Mouse (Mus musculus) neutrophil, adult 5-6 weeks (primary cell): ENCODE results near the gene Gm21994. TPM values are rescaled to one million over a fixed set of nuclear protein-coding genes. Genes with fewer than 3 reads are reported as not detected.
A peak's percentile ranks its signal among the peaks of the same experiment; 100 is the strongest.
"Not testable (repeated sequence)": the region's sequence is repeated elsewhere in the genome, so short reads cannot be mapped to it uniquely, and the experiment has no call there.

ENCODE experiments used
- ATAC-seq: fragments of 151-379, 151-347 bp; 2 replicates; pipeline ENCODE4 v1.8.0; 2017; ENCODE audit warnings: mild to moderate bottlenecking, moderate TSS enrichment; ENCODE audit not compliant: insufficient number of reproducible peaks, poor library complexity, low FRiP score, severe bottlenecking; ENCODE audit errors: extremely low read depth
- total RNA-seq: library from RNA; stranded (forward); fragments of 200-1000 nt; gene quantifications from 2 replicates; pipeline ENCODE4 v1.2.3, GENCODE M21; 2017

Gene Gm21994
- total RNA-seq = 7.9 and 15.8 TPM in 2 replicates

- not testable (repeated sequence) for ATAC-seq
Measured at GRCm38 (mm10) chr2:150255491-150255890, at the start of gene Gm21994. Gene Gm21994, minus strand, starts transcription at chr2:150255591.

- no peak for ATAC-seq
Measured at GRCm38 (mm10) chr2:150299096-150299495, 43.7 kb upstream of the Gm21994 start.

DNA sequence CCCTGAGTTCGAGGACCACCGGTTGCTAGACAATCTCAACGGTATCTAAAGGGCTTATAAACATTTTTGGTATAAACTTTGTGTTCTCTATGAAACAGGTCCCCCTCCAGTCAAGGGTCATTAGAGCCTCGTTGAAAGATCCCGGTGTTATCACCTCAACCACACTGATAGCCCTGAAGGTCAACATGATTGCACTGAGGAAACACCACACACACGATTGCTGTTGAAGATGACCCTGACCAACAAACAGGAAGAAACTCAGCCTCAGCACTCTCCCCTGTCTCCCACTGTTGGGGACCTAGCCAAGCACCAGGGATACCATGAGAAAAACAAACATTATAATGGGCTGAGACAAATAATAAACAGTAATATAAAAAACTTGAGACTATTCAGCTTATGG, 38.3 kb upstream of the Gm21994 start:
- ATAC-seq = no peak

- not testable (repeated sequence) for ATAC-seq
Measured at GRCm38 (mm10) chr2:150257291-150257690, 1.9 kb upstream of the Gm21994 start, which contains the start of gene Gm14124. Gene Gm14124, plus strand, starts transcription at chr2:150257517.

- not testable (repeated sequence) for ATAC-seq
Measured at GRCm38 (mm10) chr2:150256861-150257260, 1.5 kb upstream of the Gm21994 start.

- ATAC-seq = no peak
Measured at GRCm38 (mm10) chr2:150243211-150243610, 12.2 kb downstream of the Gm21994 start.

- ATAC-seq = not testable (repeated sequence)
Measured at GRCm38 (mm10) chr2:150223263-150223662, 32.1 kb downstream of the Gm21994 start.

DNA sequence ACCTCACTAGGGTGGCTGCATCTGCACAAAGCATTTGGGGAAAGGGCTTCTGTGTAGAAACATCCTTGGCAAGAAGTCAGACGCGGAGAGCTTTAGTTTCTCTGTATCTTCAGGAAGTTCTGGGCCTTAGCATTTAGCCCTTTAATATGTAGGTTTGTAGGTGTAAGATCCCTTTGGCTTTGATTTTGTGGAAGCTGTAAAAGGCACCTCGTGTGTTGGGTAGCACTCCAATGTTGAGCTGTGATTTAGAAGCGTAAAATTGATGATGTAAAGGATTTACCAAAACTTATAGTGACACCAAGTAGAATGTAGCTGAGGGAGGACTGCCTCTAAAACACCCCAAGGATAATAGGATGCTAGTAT, 37.0 kb downstream of the Gm21994 start:
- not testable (repeated sequence) for ATAC-seq

DNA sequence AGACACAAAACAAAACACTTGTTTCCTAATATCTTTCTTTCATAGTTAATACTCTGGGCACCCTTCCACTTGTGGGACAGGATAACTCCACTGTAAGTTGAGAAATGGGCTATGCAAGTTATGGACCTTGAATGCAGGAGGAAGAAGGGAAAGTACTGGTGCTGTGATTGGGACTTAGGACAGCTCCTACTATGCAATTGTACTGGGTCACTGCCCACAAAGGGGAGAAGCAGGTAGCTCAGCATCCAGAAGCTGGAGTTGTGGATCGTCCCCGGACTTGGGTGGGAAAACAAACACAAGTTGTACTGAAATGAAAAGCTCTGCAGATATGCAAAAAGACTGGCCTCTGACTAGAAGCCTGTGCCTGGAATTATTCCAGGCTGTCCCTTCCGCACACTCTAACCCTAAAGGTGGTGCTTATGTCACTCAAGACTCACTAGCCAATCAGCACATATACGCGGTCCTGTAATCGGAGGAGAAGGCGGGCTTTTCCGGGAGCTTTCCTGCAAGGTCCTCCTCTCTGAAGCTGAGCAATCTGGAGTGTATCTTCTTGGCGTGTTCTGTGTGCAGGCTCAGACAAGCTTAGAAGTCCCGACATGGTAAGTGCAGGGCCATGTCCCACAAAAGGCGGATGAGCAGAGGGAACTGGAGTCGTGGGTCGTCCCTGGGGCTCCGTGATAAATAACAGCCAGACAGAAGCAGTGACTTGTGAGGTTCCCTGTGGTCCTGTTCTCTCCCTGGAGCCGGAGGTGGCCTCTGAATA, 37.6 kb downstream of the Gm21994 start, which contains the start of gene Zfp937:
Gene Zfp937, plus strand, starts transcription at position 474 of the 763 bp plus-strand sequence.
- peak; percentile 61 for ATAC-seq

Other genes with a start within 250 kb of the Gm21994 start
- gene Zfp120, start 118.9 kb downstream of the Gm21994 start, total RNA-seq = 19.3 and 23.0 TPM in 2 replicates
- gene Gm10770, start 75.9 kb downstream of the Gm21994 start, total RNA-seq = not detected in 2 replicates
- gene Gm14139, start 73.8 kb downstream of the Gm21994 start, total RNA-seq = 0.47 TPM in 1 of 2 replicates, not detected in the other
- gene Zfp937, start 37.5 kb downstream of the Gm21994 start, total RNA-seq = 1.7 and 3.4 TPM in 2 replicates
- gene Gm14124, start 1.9 kb upstream of the Gm21994 start, total RNA-seq = not detected in 2 replicates
- 17.0 and 23.9 TPM in 2 replicates for gene Gm10130, start 68.1 kb upstream of the Gm21994 start, total RNA-seq
- 10.7 and 15.1 TPM in 2 replicates for gene 3300002I08Rik, start 107.2 kb upstream of the Gm21994 start, total RNA-seq
- 1.7 and 2.2 TPM in 2 replicates for gene Zfp442, start 195.9 kb upstream of the Gm21994 start, total RNA-seq
- not detected in 2 replicates for gene Zfp345, start 229.5 kb upstream of the Gm21994 start, total RNA-seq